Mouse (Mus musculus): Measurements from ENCODE around the gene Mrpl48. TPM values are rescaled to one million over a fixed set of nuclear protein-coding genes. Genes with fewer than 3 reads are reported as not detected.

The Mrpl48 gene
- total and polyA plus RNA-seq, 3 experiments = 39.5 to 67.3 TPM; not detected in 1

DNA sequence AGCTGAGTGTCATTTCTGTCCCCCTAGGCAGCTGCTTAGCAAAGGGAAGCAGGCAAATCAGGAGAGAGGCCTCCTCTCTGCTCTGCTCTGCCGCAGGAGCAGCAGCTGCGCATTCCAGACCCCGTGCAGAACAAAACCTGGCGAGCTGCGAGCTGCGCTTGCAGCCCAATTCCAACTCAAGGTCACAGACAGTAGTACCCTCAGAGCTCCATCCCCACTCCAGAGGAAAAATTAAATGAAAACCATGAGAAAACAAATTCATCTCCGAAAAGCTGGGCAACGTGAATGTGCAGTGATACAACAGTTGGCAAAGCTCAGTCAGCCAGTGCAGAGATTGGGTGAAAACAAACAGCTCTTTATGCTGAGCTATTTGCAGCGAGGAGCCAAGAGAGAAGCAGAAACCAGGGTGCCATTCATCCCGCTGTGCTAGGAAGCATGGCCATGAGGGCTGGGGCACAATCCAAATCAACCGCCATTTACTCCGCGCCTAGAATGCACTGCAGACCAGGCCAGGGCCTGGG is 52.6 kb downstream of the Mrpl48 start:
- 0 out of 4 replicates have a peak, but pooled peaks cover 0 to 3% of the 10 kb centered on the region in 2 experiments for H3K4me1 ChIP-seq (ENCODE audit: control insufficient read depth in 1 of 2, insufficient read depth in 2 of 2, low read length in 2 of 2)
- TF ChIP-seq CHD1 (IDR thresholded peaks at IDR 0.05; ENCODE audit: low read depth, low read length) (no peak), CTCF (IDR thresholded peaks at IDR 0.05 in 2 of 3, conservative IDR thresholded peaks at IDR 0.05 in 1 of 3; ENCODE audit: control insufficient read depth in 1 of 3, insufficient read depth in 1 of 3, low read depth in 2 of 3, low read length in 3 of 3, poor library complexity in 1 of 3, severe bottlenecking in 1 of 3) (no peak), NRF1 (IDR thresholded peaks at IDR 0.05; ENCODE audit: insufficient read depth, low read depth, low read length, poor library complexity, severe bottlenecking) (no peak), GATA1 (IDR thresholded peaks at IDR 0.05; ENCODE audit: low read depth, low read length) (no peak), USF2 (IDR thresholded peaks at IDR 0.05; ENCODE audit: borderline replicate concordance in 1 of 2, insufficient read depth in 1 of 2, low read depth in 1 of 2, low read length in 2 of 2) (no peak), SIN3A (IDR thresholded peaks at IDR 0.05; ENCODE audit: low read length) (no peak), JUND (IDR thresholded peaks at IDR 0.05; ENCODE audit: low read depth, low read length) (no peak), MAFK (IDR thresholded peaks at IDR 0.05; ENCODE audit: borderline replicate concordance, low read depth, low read length) (no peak), ETS1 (IDR thresholded peaks at IDR 0.05; ENCODE audit: low read depth, low read length) (no peak), USF1 (IDR thresholded peaks at IDR 0.05; ENCODE audit: low read depth, low read length) (no peak), GABPA (IDR thresholded peaks at IDR 0.05; ENCODE audit: low read depth, low read length) (no peak), SMC3 (IDR thresholded peaks at IDR 0.05; ENCODE audit: low read depth, low read length) (no peak), POLR2A (IDR thresholded peaks at IDR 0.05; ENCODE audit: control insufficient read depth in 1 of 2, insufficient read depth in 1 of 2, low read depth in 1 of 2, low read length in 2 of 2, poor library complexity in 1 of 2) (no peak), NELFE (IDR thresholded peaks at IDR 0.05; ENCODE audit: low read depth, low read length) (no peak), ZMIZ1 (IDR thresholded peaks at IDR 0.05; ENCODE audit: low read depth, low read length) (no peak), ZC3H11A (IDR thresholded peaks at IDR 0.05; ENCODE audit: low read depth, low read length) (no peak)
- no peak overlapping the region for H3K4me3 ChIP-seq (ENCODE audit: control insufficient read depth in 1 of 2, insufficient read depth in 1 of 2, low read depth in 2 of 2, low read length in 2 of 2)
- H3K27me3 ChIP-seq (ENCODE audit: control insufficient read depth in 1 of 2, insufficient read depth in 2 of 2, low read length in 2 of 2) = no peaks in the 10 kb centered on the region
- peaks cover 0 to 4% of the 10 kb centered on the region in 2 experiments; a peak in 2 of 4 replicates for H3K36me3 ChIP-seq (ENCODE audit: control insufficient read depth in 1 of 2, insufficient read depth in 2 of 2, low read length in 2 of 2)
- DNase-seq (ENCODE audit: low read depth, low spot score) = no peak
- H3K79me2 ChIP-seq (ENCODE audit: control insufficient read depth, insufficient read depth, low read length, poor library complexity) = no peaks in the 10 kb centered on the region
- H3K9me3 ChIP-seq (replicated peaks; ENCODE audit: insufficient read depth, low read length) = no peaks in the 10 kb centered on the region
- H3K9ac ChIP-seq (ENCODE audit: control insufficient read depth, low read depth, low read length, poor library complexity, severe bottlenecking) = no peak overlapping the region
- H3K27ac ChIP-seq (ENCODE audit: control insufficient read depth, low read depth, low read length) = no peak overlapping the region

DNA sequence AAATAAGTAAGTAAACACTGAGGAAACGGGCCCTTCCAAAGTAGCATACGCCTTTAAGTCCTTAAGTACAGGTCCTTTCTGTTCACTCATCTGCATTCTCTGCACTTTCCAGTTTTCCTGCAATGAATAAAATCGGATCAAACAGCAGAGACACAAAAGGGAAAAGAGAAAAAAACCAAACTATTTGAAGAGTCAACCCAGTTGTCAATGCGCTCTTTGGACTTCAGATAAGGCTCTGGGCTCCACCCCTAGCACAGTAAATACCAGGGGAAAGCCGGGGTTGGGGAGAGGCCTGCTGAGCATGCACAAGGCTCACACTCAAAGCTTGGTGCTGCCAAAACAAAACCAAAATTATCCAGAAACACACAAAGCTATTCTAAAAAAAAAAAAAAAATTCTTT is 53.2 kb downstream of the Mrpl48 start:
- H3K27ac ChIP-seq (ENCODE audit: control insufficient read depth, low read depth, low read length) = no peak overlapping the region
- H3K79me2 ChIP-seq (ENCODE audit: control insufficient read depth, insufficient read depth, low read length, poor library complexity) = no peaks in the 10 kb centered on the region
- 0 out of 4 replicates have a peak, but pooled peaks cover 0 to 3% of the 10 kb centered on the region in 2 experiments for H3K4me1 ChIP-seq (ENCODE audit: control insufficient read depth in 1 of 2, insufficient read depth in 2 of 2, low read length in 2 of 2)
- no peak overlapping the region for H3K9ac ChIP-seq (ENCODE audit: control insufficient read depth, low read depth, low read length, poor library complexity, severe bottlenecking)
- H3K36me3 ChIP-seq (ENCODE audit: control insufficient read depth in 1 of 2, insufficient read depth in 2 of 2, low read length in 2 of 2) = peaks cover 0 to 4% of the 10 kb centered on the region in 2 experiments; a peak in 2 of 4 replicates
- no peak for DNase-seq (ENCODE audit: low read depth, low spot score)
- H3K4me3 ChIP-seq (ENCODE audit: control insufficient read depth in 1 of 2, insufficient read depth in 1 of 2, low read depth in 2 of 2, low read length in 2 of 2) = no peak overlapping the region
- TF ChIP-seq POLR2A (IDR thresholded peaks at IDR 0.05; ENCODE audit: control insufficient read depth in 1 of 2, insufficient read depth in 1 of 2, low read depth in 1 of 2, low read length in 2 of 2, poor library complexity in 1 of 2) (no peak), ZMIZ1 (IDR thresholded peaks at IDR 0.05; ENCODE audit: low read depth, low read length) (no peak), NRF1 (IDR thresholded peaks at IDR 0.05; ENCODE audit: insufficient read depth, low read depth, low read length, poor library complexity, severe bottlenecking) (no peak), GABPA (IDR thresholded peaks at IDR 0.05; ENCODE audit: low read depth, low read length) (no peak), POLR2AphosphoS2 (IDR thresholded peaks at IDR 0.05; ENCODE audit: low read length) (no peak), NELFE (IDR thresholded peaks at IDR 0.05; ENCODE audit: low read depth, low read length) (no peak), MAFK (IDR thresholded peaks at IDR 0.05; ENCODE audit: borderline replicate concordance, low read depth, low read length) (no peak), CTCF (IDR thresholded peaks at IDR 0.05 in 2 of 3, conservative IDR thresholded peaks at IDR 0.05 in 1 of 3; ENCODE audit: control insufficient read depth in 1 of 3, insufficient read depth in 1 of 3, low read depth in 2 of 3, low read length in 3 of 3, poor library complexity in 1 of 3, severe bottlenecking in 1 of 3) (no peak), POLR2AphosphoS5 (IDR thresholded peaks at IDR 0.05; ENCODE audit: borderline replicate concordance, low read depth, low read length) (no peak), TCF12 (IDR thresholded peaks at IDR 0.05; ENCODE audit: low read depth, low read length) (no peak), HCFC1 (IDR thresholded peaks at IDR 0.05; ENCODE audit: low read depth, low read length) (no peak)
- H3K9me3 ChIP-seq (replicated peaks; ENCODE audit: insufficient read depth, low read length) = no peaks in the 10 kb centered on the region
- no peaks in the 10 kb centered on the region for H3K27me3 ChIP-seq (ENCODE audit: control insufficient read depth in 1 of 2, insufficient read depth in 2 of 2, low read length in 2 of 2)
